Mouse (Mus musculus): ENCODE data around the gene Ezr.

DNA sequence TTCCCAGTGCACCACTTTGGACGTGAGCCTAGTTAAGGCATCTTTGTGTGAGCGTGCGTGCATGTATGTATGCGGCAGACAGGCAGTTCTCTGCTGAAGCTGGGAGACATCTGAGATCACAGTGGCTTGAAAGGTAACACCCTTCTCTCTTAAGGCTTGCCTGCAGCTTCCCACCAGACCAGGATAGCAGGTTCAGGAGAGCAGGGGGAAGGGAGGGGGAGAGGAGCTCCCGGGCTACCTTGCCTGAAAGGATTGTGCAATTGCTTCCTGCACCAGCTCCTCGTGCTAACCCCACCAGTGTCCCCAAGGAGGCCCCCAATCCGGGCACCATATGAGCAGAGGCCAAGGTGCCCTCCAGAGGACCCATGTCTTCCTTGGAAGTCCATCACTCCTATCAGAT lies 3.0 kb downstream of the Ezr start:
- no peak for TF ChIP-seq CTCF (IDR thresholded peaks at IDR 0.05; ENCODE audit: low read depth, low read length)
- TF ChIP-seq GATA1 (IDR thresholded peaks at IDR 0.05; ENCODE audit: borderline replicate concordance, low read length): no peak
- no peak for TF ChIP-seq TAL1 (conservative IDR thresholded peaks at IDR 0.05; ENCODE audit: low read depth, low read length)
- TF ChIP-seq GATA2 (IDR thresholded peaks at IDR 0.05; ENCODE audit: borderline replicate concordance, low read depth, low read length): no peak
- TF ChIP-seq POLR2AphosphoS5 (IDR thresholded peaks at IDR 0.05; ENCODE audit: insufficient replicate concordance, low read depth, low read length): no peak
